Mouse (Mus musculus) heart, embryonic 14.5 days (tissue): ENCODE measurements around the gene Mcoln1. TPM values are rescaled to one million over a fixed set of nuclear protein-coding genes. Genes with fewer than 3 reads are reported as not detected.

Experiments used
- ATAC-seq: fragments of 200-750 bp; cut with Nextera tagmentation; 2 replicates; pipeline ENCODE4 v1.8.0; 2017; ENCODE audit warnings: low read depth, moderate TSS enrichment; ENCODE audit not compliant: insufficient number of reproducible peaks, insufficient read depth, low FRiP score
- H3K27ac ChIP-seq, 2 experiments: fragments of 200-500 bp in 1 of 2; fragments of 300-500 bp in 1 of 2; sonication (generic) in 1 of 2; replicated peaks in 1 of 2; 2 replicates each; pipeline ENCODE4 v1.5.1; 2012 to 2014; ENCODE audit warnings: low read depth in 2 of 2, low read length in 2 of 2, control low read depth in 1 of 2, mild to moderate bottlenecking in 1 of 2, mixed read lengths in 1 of 2; ENCODE audit not compliant: control insufficient read depth in 1 of 2, insufficient read depth in 1 of 2
- H3K27me3 ChIP-seq: fragments of 300-500 bp; sonication (generic); 2 replicates; pipeline ENCODE4 v1.6.1; 2014; ENCODE audit warnings: mild to moderate bottlenecking, low read length, control low read depth; ENCODE audit not compliant: control insufficient read depth, insufficient read depth
- H3K36me3 ChIP-seq: fragments of 300-500 bp; sonication (generic); 2 replicates; pipeline ENCODE4 v1.6.1; 2014; ENCODE audit warnings: mild to moderate bottlenecking, control low read depth, low read length, mixed read lengths; ENCODE audit not compliant: control insufficient read depth, insufficient read depth
- H3K4me1 ChIP-seq, 2 experiments: fragments of 200-500 bp in 1 of 2; fragments of 300-500 bp in 1 of 2; sonication (generic) in 1 of 2; 2 replicates each; pipeline ENCODE4 v1.6.1; 2012 to 2014; ENCODE audit warnings: low read length in 2 of 2, control low read depth in 1 of 2, mixed read lengths in 1 of 2; ENCODE audit not compliant: control insufficient read depth in 2 of 2, insufficient read depth in 2 of 2
- H3K4me2 ChIP-seq: fragments of 300-500 bp; sonication (generic); 2 replicates; pipeline ENCODE4 v1.6.1; 2014; ENCODE audit warnings: mild to moderate bottlenecking, low read length
- H3K4me3 ChIP-seq, 2 experiments: fragments of 200-500 bp in 1 of 2; fragments of 300-500 bp in 1 of 2; sonication (generic) in 1 of 2; 2 replicates each; pipeline ENCODE4 v1.5.1; 2012 to 2014; ENCODE audit warnings: low read length in 2 of 2, mild to moderate bottlenecking in 2 of 2, control low read depth in 1 of 2, low read depth in 1 of 2, moderate library complexity in 1 of 2; ENCODE audit not compliant: control insufficient read depth in 1 of 2, insufficient read depth in 1 of 2
- H3K9ac ChIP-seq: fragments of 300-500 bp; sonication (generic); 2 replicates; pipeline ENCODE4 v1.6.1; 2014; ENCODE audit warnings: mild to moderate bottlenecking, low read length
- H3K9me3 ChIP-seq: fragments of 300-500 bp; sonication (generic); 2 replicates; pipeline ENCODE4 v1.6.1; 2016; ENCODE audit warnings: low read length, control low read depth; ENCODE audit not compliant: control insufficient read depth
- WGBS: fragments of 180-500 bp; shearing (Covaris S2); extraction: QIAGEN DNeasy Blood & Tissue Kit; methylation state at CpG from one replicate; pipeline ENCODE4 v1.1.7; 2014; 5-methylcytosine and 5-hydroxymethylcytosine counted together
- polyA plus RNA-seq: library from polyadenylated mRNA; unstranded; fragments of >200 nt; fragmentation: Nextera tagmentation; extraction: Ambion mirVana; gene quantifications from 2 replicates; pipeline ENCODE4 v1.2.1, GENCODE M21; 2014

Mcoln1 gene
- polyA plus RNA-seq, 1 experiment from 2014 or later = 38.0 TPM

- Histone ChIP-seq H3K36me3 (peaks cover 30% of the 10 kb centered on the region), H3K4me3 (no peak overlapping the region), H3K9ac (no peak overlapping the region), H3K27ac (no peak overlapping the region), H3K4me1 (peaks cover 0 to 11% of the 10 kb centered on the region in 2 experiments; a peak in 2 of 4 replicates), H3K27me3 (no peaks in the 10 kb centered on the region), H3K9me3 (no peaks in the 10 kb centered on the region), H3K4me2 (no peak overlapping the region)
- no peak for ATAC-seq
- 69% methylated on average over 4 of the region's 4 CpGs for WGBS
Observed at GRCm38 (mm10) chr8:3502217-3502616, 2.0 kb downstream of the Mcoln1 start.

DNA sequence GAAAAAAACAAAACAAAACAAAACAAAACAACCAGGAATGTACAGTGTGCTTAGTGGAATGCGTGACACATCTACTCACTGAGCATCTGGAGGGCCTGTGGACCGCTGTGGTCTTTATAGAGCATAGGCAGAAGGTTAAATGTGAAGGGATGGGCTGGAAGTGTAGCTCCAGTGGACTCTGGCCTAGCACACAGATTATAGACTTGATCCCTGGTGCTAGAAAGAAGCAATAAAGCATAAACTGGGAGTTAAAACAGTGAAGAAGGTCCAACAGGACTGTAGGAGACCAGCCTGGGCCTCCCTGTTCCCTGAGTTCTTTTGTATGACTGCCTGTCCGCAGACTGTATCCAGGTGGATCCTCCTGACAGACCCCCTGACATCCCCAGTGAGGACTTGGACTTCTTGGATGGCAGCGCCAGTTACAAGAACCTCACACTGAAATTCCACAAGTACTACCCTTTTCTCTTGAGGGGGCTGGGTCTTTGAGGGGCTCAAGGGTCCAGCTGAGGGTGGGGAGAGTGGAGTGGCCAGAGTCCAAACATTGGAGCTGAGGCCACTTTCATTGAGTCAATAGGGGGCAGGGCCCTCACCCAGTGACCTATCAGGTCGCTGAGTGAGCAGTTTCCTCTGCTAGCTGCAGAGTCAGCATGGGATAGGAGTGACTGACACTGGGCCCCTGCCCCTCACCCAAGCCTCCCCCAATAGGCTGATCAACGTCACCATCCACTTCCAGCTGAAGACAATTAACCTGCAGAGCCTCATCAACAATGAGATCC, 7.9 kb downstream of the Mcoln1 start:
- H3K9ac ChIP-seq = no peak overlapping the region
- H3K4me3 ChIP-seq = no peak overlapping the region
- 81% methylated on average over 6 of the region's 6 CpGs for WGBS
- H3K27me3 ChIP-seq = no peaks in the 10 kb centered on the region
- ATAC-seq = no peak
- no peak overlapping the region for H3K27ac ChIP-seq
- H3K4me1 ChIP-seq = no peaks in the 10 kb centered on the region
- H3K4me2 ChIP-seq = no peak overlapping the region
- peaks cover 68% of the 10 kb centered on the region for H3K36me3 ChIP-seq
- no peaks in the 10 kb centered on the region for H3K9me3 ChIP-seq

DNA sequence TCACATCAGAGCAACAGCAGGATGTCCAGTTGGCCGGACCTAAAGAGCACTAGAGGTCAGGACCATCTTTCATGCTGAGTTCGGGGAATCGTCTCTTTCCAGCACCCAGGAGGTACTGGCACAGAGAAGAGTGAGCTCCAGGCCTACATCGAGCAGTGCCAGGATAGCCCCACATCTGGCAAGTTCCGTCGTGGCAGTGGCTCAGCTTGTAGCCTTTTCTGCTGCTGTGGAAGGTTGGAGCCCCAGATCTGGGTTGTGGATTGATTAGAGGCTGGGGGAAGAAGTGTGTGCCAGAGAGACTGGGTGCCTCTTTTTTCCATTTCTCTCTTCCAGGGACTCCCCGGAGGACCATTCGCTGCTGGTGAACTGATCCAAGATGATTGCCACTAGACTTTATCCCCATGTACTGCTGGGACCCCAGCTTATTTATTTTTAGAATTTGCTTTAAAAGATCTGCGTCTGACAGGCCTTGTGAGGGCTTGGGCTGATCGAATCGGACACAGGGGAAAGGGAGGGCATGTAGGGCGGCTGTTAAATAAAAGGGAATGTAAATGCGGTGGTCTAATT, 14.5 kb downstream of the Mcoln1 start:
- Histone ChIP-seq H3K27me3 (no peaks in the 10 kb centered on the region), H3K9ac (peak overlapping the region; percentile 73), H3K4me3 (peak overlapping the region; percentile 10 to 68; a peak in 3 of 4 replicates), H3K9me3 (no peaks in the 10 kb centered on the region), H3K27ac (peak overlapping the region in 1 of 2 experiments; percentile 82; a peak in 1 of 4 replicates), H3K4me2 (peak overlapping the region; percentile 99), H3K4me1 (peaks cover 0 to 4% of the 10 kb centered on the region in 2 experiments; a peak in 2 of 4 replicates), H3K36me3 (peaks cover 39% of the 10 kb centered on the region)
- WGBS = 35% methylated on average over 13 of the region's 13 CpGs
- no peak for ATAC-seq

- Histone ChIP-seq H3K9me3 (no peaks in the 10 kb centered on the region), H3K27me3 (no peaks in the 10 kb centered on the region), H3K4me3 (peak within 1 kb of the TSS; percentile 63 to 68), H3K9ac (peak within 1 kb of the TSS; percentile 73), H3K36me3 (peaks cover 37% of the 10 kb centered on the region), H3K4me1 (peaks cover 0 to 4% of the 10 kb centered on the region in 2 experiments; a peak in 2 of 4 replicates), H3K27ac (peak within 1 kb of the TSS; percentile 34 to 82), H3K4me2 (peak within 1 kb of the TSS; percentile 99)
- peak; percentile 60 for ATAC-seq
- under 1% methylated on average over 25 of the region's 25 CpGs for WGBS
Observed at GRCm38 (mm10) chr8:3515260-3515671, 15.0 kb downstream of the Mcoln1 start, which contains the start of gene Pnpla6. Gene Pnpla6 (plus strand): TSS chr8:3515384.

DNA sequence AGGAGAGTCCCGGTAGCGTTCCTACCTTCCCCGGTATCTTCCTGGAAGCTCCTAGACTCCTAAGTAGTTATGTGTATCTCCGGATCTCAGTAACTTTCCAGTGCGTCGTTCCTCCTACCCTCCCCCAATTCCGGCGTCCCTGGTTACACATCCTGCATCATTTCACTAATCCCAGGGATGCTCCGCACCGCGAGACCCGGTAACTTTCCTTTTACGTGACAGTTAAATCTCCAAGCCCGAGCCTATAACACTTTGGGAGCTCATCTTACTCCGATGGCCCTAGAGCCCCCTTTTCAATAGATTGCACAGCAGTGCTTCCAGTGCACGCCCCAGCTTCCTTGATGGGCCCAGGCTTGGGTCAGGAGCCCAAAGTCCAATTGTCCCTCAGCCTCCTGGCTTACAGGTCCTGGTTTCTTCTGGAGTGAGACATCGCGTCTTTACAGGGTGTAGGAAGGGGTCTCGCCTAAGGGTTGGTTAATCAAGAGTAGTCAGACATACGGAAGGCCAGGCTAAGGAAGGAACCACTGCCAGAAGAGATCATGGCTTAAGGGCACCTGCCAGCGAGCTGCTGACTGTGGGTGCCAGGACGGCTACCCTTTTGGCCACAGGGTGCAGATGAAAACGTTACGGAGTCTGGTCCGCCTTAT, 15.6 kb downstream of the Mcoln1 start:
- Histone ChIP-seq H3K4me2 (peak overlapping the region; percentile 99), H3K27me3 (no peaks in the 10 kb centered on the region), H3K4me3 (peak overlapping the region; percentile 63 to 68), H3K9ac (peak overlapping the region; percentile 73), H3K36me3 (peaks cover 33% of the 10 kb centered on the region), H3K27ac (peak overlapping the region; percentile 34 to 82), H3K9me3 (no peaks in the 10 kb centered on the region), H3K4me1 (peaks cover 0 to 4% of the 10 kb centered on the region in 2 experiments; a peak in 2 of 4 replicates)
- ATAC-seq = peak; percentile 24
- WGBS = under 1% methylated on average over 25 of the region's 25 CpGs

- H3K4me2 ChIP-seq = peak overlapping the region; percentile 99
- H3K9me3 ChIP-seq = no peaks in the 10 kb centered on the region
- peaks cover 0 to 4% of the 10 kb centered on the region in 2 experiments; a peak in 2 of 4 replicates for H3K4me1 ChIP-seq
- H3K27me3 ChIP-seq = no peaks in the 10 kb centered on the region
- H3K27ac ChIP-seq = peak overlapping the region; percentile 40 to 82
- WGBS = under 1% methylated on average over 36 of the region's 36 CpGs
- peak; percentile 83 for ATAC-seq
- peak overlapping the region; percentile 63 to 68 for H3K4me3 ChIP-seq
- peaks cover 34% of the 10 kb centered on the region for H3K36me3 ChIP-seq
- H3K9ac ChIP-seq = peak overlapping the region; percentile 75
Observed at GRCm38 (mm10) chr8:3516450-3517116, 16.3 kb downstream of the Mcoln1 start.

GRCm38 (mm10) chr8:3517117-3517495, 16.8 kb downstream of the Mcoln1 start:
- H3K27me3 ChIP-seq = no peaks in the 10 kb centered on the region
- H3K36me3 ChIP-seq = peaks cover 34% of the 10 kb centered on the region
- no peak for ATAC-seq
- no peaks in the 10 kb centered on the region for H3K9me3 ChIP-seq
- peak overlapping the region; percentile 75 for H3K9ac ChIP-seq
- H3K4me2 ChIP-seq = peak overlapping the region; percentile 99
- peaks cover 0 to 4% of the 10 kb centered on the region in 2 experiments; a peak in 2 of 4 replicates for H3K4me1 ChIP-seq
- H3K27ac ChIP-seq = peak overlapping the region; percentile 20 to 40; a peak in 2 of 4 replicates
- 8% methylated on average over 16 of the region's 16 CpGs for WGBS
- H3K4me3 ChIP-seq = peak overlapping the region; percentile 63 to 68
